Mouse (Mus musculus): ENCODE data around the gene Gli1. TPM values are rescaled to one million over a fixed set of nuclear protein-coding genes. Genes with fewer than 3 reads are reported as not detected.
"Not testable (repeated sequence)": the region's sequence is repeated elsewhere in the genome, so short reads cannot be mapped to it uniquely, and the experiment has no call there.

Gli1 gene
- polyA plus RNA-seq, 1 experiment from 2014 or later = 0.87 TPM

- Histone ChIP-seq H3K36me3 (ENCODE audit: control insufficient read depth, insufficient read depth, low read length) (no peaks in the 10 kb centered on the region), H3K9me3 (ENCODE audit: control insufficient read depth, low read length) (no peaks in the 10 kb centered on the region), H3K4me1 (ENCODE audit: control insufficient read depth, insufficient read depth, low read length) (no peaks in the 10 kb centered on the region), H3K27me3 (ENCODE audit: control insufficient read depth, insufficient read depth, low read length) (peaks cover 4% of the 10 kb centered on the region), H3K4me3 (ENCODE audit: low read depth, low read length) (no peak overlapping the region), H3K9ac (replicated peaks; ENCODE audit: low read depth, low read length) (no peak overlapping the region), H3K4me2 (ENCODE audit: low read depth, low read length) (no peak overlapping the region), H3K27ac (ENCODE audit: low read depth, low read length) (no peak overlapping the region)
- WGBS = 80% methylated on average over 7 of the region's 7 CpGs
- no peak for ATAC-seq (ENCODE audit: low read depth)
These were observed 21.8 kb downstream of the Gli1 start for GRCm38 (mm10) chr10:127319969-127320368.

GRCm38 (mm10) chr10:127318009-127318408 lies 23.8 kb downstream of the Gli1 start:
- no peak overlapping the region for H3K4me3 ChIP-seq (ENCODE audit: low read depth, low read length)
- ATAC-seq (ENCODE audit: low read depth) = no peak
- WGBS = 52% methylated on average over 4 of the region's 4 CpGs
- H3K36me3 ChIP-seq (ENCODE audit: control insufficient read depth, insufficient read depth, low read length) = no peaks in the 10 kb centered on the region
- H3K27ac ChIP-seq (ENCODE audit: low read depth, low read length) = no peak overlapping the region
- no peaks in the 10 kb centered on the region for H3K4me1 ChIP-seq (ENCODE audit: control insufficient read depth, insufficient read depth, low read length)
- no peak overlapping the region for H3K4me2 ChIP-seq (ENCODE audit: low read depth, low read length)
- no peaks in the 10 kb centered on the region for H3K27me3 ChIP-seq (ENCODE audit: control insufficient read depth, insufficient read depth, low read length)
- H3K9me3 ChIP-seq (ENCODE audit: control insufficient read depth, low read length) = no peaks in the 10 kb centered on the region
- H3K9ac ChIP-seq (replicated peaks; ENCODE audit: low read depth, low read length) = no peak overlapping the region

GRCm38 (mm10) chr10:127317277-127317676 lies 24.5 kb downstream of the Gli1 start:
- ATAC-seq (ENCODE audit: low read depth) = no peak
- no peak overlapping the region for H3K9ac ChIP-seq (replicated peaks; ENCODE audit: low read depth, low read length)
- no peak overlapping the region for H3K4me2 ChIP-seq (ENCODE audit: low read depth, low read length)
- no peak overlapping the region for H3K4me3 ChIP-seq (ENCODE audit: low read depth, low read length)
- no peaks in the 10 kb centered on the region for H3K4me1 ChIP-seq (ENCODE audit: control insufficient read depth, insufficient read depth, low read length)
- H3K36me3 ChIP-seq (ENCODE audit: control insufficient read depth, insufficient read depth, low read length) = no peaks in the 10 kb centered on the region
- H3K27ac ChIP-seq (ENCODE audit: low read depth, low read length) = no peak overlapping the region
- no peaks in the 10 kb centered on the region for H3K27me3 ChIP-seq (ENCODE audit: control insufficient read depth, insufficient read depth, low read length)
- H3K9me3 ChIP-seq (ENCODE audit: control insufficient read depth, low read length) = no peaks in the 10 kb centered on the region
- 80% methylated on average over 2 of the region's 2 CpGs for WGBS

- not testable (repeated sequence) for H3K4me1 ChIP-seq (ENCODE audit: control insufficient read depth, insufficient read depth, low read length); H3K9me3 ChIP-seq (ENCODE audit: control insufficient read depth, low read length); H3K36me3 ChIP-seq (ENCODE audit: control insufficient read depth, insufficient read depth, low read length); ATAC-seq (ENCODE audit: low read depth); H3K4me2 ChIP-seq (ENCODE audit: low read depth, low read length); H3K9ac ChIP-seq (replicated peaks; ENCODE audit: low read depth, low read length); H3K27ac ChIP-seq (ENCODE audit: low read depth, low read length); H3K27me3 ChIP-seq (ENCODE audit: control insufficient read depth, insufficient read depth, low read length); H3K4me3 ChIP-seq (ENCODE audit: low read depth, low read length)
- 88% methylated on average over 1 of the region's 1 CpGs for WGBS
These were observed 26.8 kb downstream of the Gli1 start for GRCm38 (mm10) chr10:127314950-127315349.

GRCm38 (mm10) chr10:127313516-127313915 lies 28.3 kb downstream of the Gli1 start:
- not testable (repeated sequence) for H3K27ac ChIP-seq (ENCODE audit: low read depth, low read length); H3K4me3 ChIP-seq (ENCODE audit: low read depth, low read length); H3K27me3 ChIP-seq (ENCODE audit: control insufficient read depth, insufficient read depth, low read length); H3K4me2 ChIP-seq (ENCODE audit: low read depth, low read length); H3K9me3 ChIP-seq (ENCODE audit: control insufficient read depth, low read length); H3K9ac ChIP-seq (replicated peaks; ENCODE audit: low read depth, low read length); H3K4me1 ChIP-seq (ENCODE audit: control insufficient read depth, insufficient read depth, low read length); H3K36me3 ChIP-seq (ENCODE audit: control insufficient read depth, insufficient read depth, low read length); ATAC-seq (ENCODE audit: low read depth)
- WGBS = 89% methylated on average over 5 of the region's 5 CpGs

- no peaks in the 10 kb centered on the region for H3K9me3 ChIP-seq (ENCODE audit: control insufficient read depth, low read length)
- no peaks in the 10 kb centered on the region for H3K27me3 ChIP-seq (ENCODE audit: control insufficient read depth, insufficient read depth, low read length)
- H3K4me3 ChIP-seq (ENCODE audit: low read depth, low read length) = no peak overlapping the region
- WGBS = 78% methylated on average over 4 of the region's 4 CpGs
- H3K36me3 ChIP-seq (ENCODE audit: control insufficient read depth, insufficient read depth, low read length) = peaks cover 9% of the 10 kb centered on the region
- no peak overlapping the region for H3K9ac ChIP-seq (replicated peaks; ENCODE audit: low read depth, low read length)
- H3K4me2 ChIP-seq (ENCODE audit: low read depth, low read length) = no peak overlapping the region
- peaks cover 8% of the 10 kb centered on the region for H3K4me1 ChIP-seq (ENCODE audit: control insufficient read depth, insufficient read depth, low read length)
- H3K27ac ChIP-seq (ENCODE audit: low read depth, low read length) = no peak overlapping the region
- ATAC-seq (ENCODE audit: low read depth) = no peak
These were observed 28.9 kb downstream of the Gli1 start for GRCm38 (mm10) chr10:127312858-127313257.

- peak overlapping the region; percentile 84 for H3K4me2 ChIP-seq (ENCODE audit: low read depth, low read length)
- H3K27ac ChIP-seq (ENCODE audit: low read depth, low read length) = peak overlapping the region; percentile 49; the same call in 1 of the 2 replicates
- H3K36me3 ChIP-seq (ENCODE audit: control insufficient read depth, insufficient read depth, low read length) = peaks cover 12% of the 10 kb centered on the region
- 1% methylated on average over 4 of the region's 4 CpGs for WGBS
- H3K4me1 ChIP-seq (ENCODE audit: control insufficient read depth, insufficient read depth, low read length) = peaks cover 8% of the 10 kb centered on the region
- H3K9me3 ChIP-seq (ENCODE audit: control insufficient read depth, low read length) = no peaks in the 10 kb centered on the region
- H3K9ac ChIP-seq (replicated peaks; ENCODE audit: low read depth, low read length) = peak overlapping the region; percentile 44; the same call in 1 of the 2 replicates
- no peaks in the 10 kb centered on the region for H3K27me3 ChIP-seq (ENCODE audit: control insufficient read depth, insufficient read depth, low read length)
- H3K4me3 ChIP-seq (ENCODE audit: low read depth, low read length) = peak overlapping the region; percentile 64
- peak; percentile 44 for ATAC-seq (ENCODE audit: low read depth)
These were observed 29.5 kb downstream of the Gli1 start for GRCm38 (mm10) chr10:127312356-127312676.

GRCm38 (mm10) chr10:127311476-127312355 lies 30.1 kb downstream of the Gli1 start, which contains the start of gene Mars:
Mars (minus strand) TSS chr10:127311786.
- no peaks in the 10 kb centered on the region for H3K27me3 ChIP-seq (ENCODE audit: control insufficient read depth, insufficient read depth, low read length)
- peak within 1 kb of the TSS; percentile 49 for H3K27ac ChIP-seq (ENCODE audit: low read depth, low read length)
- H3K4me2 ChIP-seq (ENCODE audit: low read depth, low read length) = peak within 1 kb of the TSS; percentile 84
- peak within 1 kb of the TSS; percentile 76 for H3K9ac ChIP-seq (replicated peaks; ENCODE audit: low read depth, low read length)
- H3K4me1 ChIP-seq (ENCODE audit: control insufficient read depth, insufficient read depth, low read length) = peaks cover 8% of the 10 kb centered on the region
- H3K9me3 ChIP-seq (ENCODE audit: control insufficient read depth, low read length) = no peaks in the 10 kb centered on the region
- H3K4me3 ChIP-seq (ENCODE audit: low read depth, low read length) = peak within 1 kb of the TSS; percentile 64
- H3K36me3 ChIP-seq (ENCODE audit: control insufficient read depth, insufficient read depth, low read length) = peaks cover 15% of the 10 kb centered on the region
- under 1% methylated on average over 65 of the region's 65 CpGs for WGBS
- peak; percentile 97 for ATAC-seq (ENCODE audit: low read depth)

All from neural tube, embryonic 14.5 days (tissue).